Mouse (Mus musculus): ENCODE results near the gene Nbeal2.

DNA sequence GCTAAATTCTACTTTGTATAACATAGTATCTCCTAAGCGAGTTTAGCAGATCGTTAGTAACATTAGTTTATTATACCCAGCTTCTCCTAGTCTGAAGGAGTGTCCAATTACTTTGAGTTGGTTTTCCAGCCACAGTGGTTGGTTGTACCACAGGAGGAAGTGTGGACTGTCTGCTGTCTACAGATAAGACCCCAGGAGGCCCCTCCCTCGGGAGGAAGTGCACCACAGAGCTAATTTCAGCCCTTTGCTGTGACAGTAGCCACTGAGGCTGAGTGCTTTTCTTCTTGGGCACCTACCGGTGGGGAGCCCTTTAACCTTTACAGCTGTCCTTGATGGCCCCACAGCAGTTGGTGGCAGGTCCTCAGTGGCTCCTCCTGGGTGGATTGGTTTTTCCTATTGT, 12.0 kb upstream of the Nbeal2 start:
- no peak for TF ChIP-seq POLR2A (IDR thresholded peaks at IDR 0.05; ENCODE audit: control insufficient read depth, extremely low read depth, insufficient read depth, low read length, poor library complexity)
- TF ChIP-seq CTCF (IDR thresholded peaks at IDR 0.05; ENCODE audit: borderline replicate concordance, control insufficient read depth, extremely low read depth, insufficient read depth, low read length, poor library complexity) = no peak
